Mouse (Mus musculus): Measurements from ENCODE around the gene Aplp2. TPM values are rescaled to one million over a fixed set of nuclear protein-coding genes. Genes with fewer than 3 reads are reported as not detected.

Aplp2 gene
- total and polyA plus RNA-seq, 2 experiments from 2014 or later: 444 to 466 TPM

DNA sequence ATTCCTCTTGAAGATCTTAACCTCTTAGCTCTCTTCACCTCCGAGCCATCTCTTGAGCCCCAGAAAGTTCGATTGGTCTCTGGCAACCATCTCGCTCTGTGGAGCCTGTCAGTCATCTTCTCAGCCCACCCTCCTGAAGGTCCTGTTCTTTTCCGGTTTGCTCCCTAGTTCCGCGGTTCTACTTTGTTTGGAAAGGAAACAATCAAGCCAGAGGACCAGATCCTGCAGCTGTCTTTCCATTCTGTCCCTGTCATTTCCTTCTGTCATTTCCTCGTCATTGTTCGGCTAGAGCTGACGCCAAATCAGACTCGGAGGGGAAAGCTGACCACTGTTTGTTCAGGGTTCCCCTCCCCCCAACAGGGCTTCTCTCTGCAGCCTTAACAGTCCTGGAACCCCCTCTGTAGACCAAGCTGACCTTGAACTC, 41.7 kb upstream of the Aplp2 start:
- DNase-seq (ENCODE audit: low spot score): no peak
- no peak overlapping the region for H3K4me3 ChIP-seq (ENCODE audit: low read length)
- TF ChIP-seq CTCF (IDR thresholded peaks at IDR 0.05; ENCODE audit: low read depth): no peak
- H3K36me3 ChIP-seq (ENCODE audit: insufficient read depth, low read length): no peaks in the 10 kb centered on the region
- ATAC-seq: no peak
- H3K4me2 ChIP-seq (ENCODE audit: low read depth, low read length): no peak overlapping the region
- no peaks in the 10 kb centered on the region for H3K27me3 ChIP-seq (ENCODE audit: insufficient read depth, low read length)
- no peak overlapping the region for H3K27ac ChIP-seq
- no peaks in the 10 kb centered on the region for H3K9me3 ChIP-seq (ENCODE audit: low read length)
- 61% methylated on average over 10 of the region's 10 CpGs for WGBS
- H3K4me1 ChIP-seq (ENCODE audit: insufficient read depth, low read length): no peaks in the 10 kb centered on the region
- no peak overlapping the region for H3K9ac ChIP-seq (replicated peaks; ENCODE audit: low read length)

DNA sequence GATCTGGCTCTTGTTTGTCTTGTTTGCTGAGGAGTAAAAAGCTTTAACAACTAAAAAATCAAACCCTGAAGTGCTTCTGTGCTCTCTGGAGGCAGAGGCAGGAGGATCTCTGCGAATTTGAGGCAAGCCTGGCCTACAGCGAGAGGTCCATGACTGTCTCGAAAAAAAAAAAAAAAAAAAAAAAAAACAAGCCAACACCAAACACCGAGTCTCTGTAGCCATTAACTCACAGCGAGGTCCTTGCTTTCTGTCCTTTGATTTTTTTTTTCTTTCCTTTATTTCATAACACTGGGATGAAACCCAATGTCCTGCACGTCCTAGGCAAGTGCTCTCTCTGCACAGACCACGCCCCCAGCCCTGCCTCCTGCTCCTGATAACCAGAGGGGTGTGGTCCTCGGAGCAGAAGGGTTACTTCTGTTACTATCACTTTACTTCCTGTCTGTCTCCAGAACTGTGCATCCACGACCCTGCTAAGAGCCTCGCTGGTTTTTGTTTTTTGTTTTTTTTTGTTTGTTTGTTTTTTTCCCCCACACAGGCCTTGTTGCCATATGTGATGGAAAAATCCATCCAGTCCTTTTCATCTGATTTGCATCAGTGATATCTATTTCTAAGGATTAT, 40.7 kb upstream of the Aplp2 start:
- no peak overlapping the region for H3K9ac ChIP-seq (replicated peaks; ENCODE audit: low read length)
- ATAC-seq (no peak), DNase-seq (ENCODE audit: low spot score) (no peak)
- no peaks in the 10 kb centered on the region for H3K27me3 ChIP-seq (ENCODE audit: insufficient read depth, low read length)
- no peaks in the 10 kb centered on the region for H3K4me1 ChIP-seq (ENCODE audit: insufficient read depth, low read length)
- H3K4me2 ChIP-seq (ENCODE audit: low read depth, low read length): no peak overlapping the region
- no peak overlapping the region for H3K27ac ChIP-seq
- no peak for TF ChIP-seq CTCF (IDR thresholded peaks at IDR 0.05; ENCODE audit: low read depth)
- no peak overlapping the region for H3K4me3 ChIP-seq (ENCODE audit: low read length)
- no peaks in the 10 kb centered on the region for H3K9me3 ChIP-seq (ENCODE audit: low read length)
- 85% methylated on average over 10 of the region's 10 CpGs for WGBS
- H3K36me3 ChIP-seq (ENCODE audit: insufficient read depth, low read length): no peaks in the 10 kb centered on the region

DNA sequence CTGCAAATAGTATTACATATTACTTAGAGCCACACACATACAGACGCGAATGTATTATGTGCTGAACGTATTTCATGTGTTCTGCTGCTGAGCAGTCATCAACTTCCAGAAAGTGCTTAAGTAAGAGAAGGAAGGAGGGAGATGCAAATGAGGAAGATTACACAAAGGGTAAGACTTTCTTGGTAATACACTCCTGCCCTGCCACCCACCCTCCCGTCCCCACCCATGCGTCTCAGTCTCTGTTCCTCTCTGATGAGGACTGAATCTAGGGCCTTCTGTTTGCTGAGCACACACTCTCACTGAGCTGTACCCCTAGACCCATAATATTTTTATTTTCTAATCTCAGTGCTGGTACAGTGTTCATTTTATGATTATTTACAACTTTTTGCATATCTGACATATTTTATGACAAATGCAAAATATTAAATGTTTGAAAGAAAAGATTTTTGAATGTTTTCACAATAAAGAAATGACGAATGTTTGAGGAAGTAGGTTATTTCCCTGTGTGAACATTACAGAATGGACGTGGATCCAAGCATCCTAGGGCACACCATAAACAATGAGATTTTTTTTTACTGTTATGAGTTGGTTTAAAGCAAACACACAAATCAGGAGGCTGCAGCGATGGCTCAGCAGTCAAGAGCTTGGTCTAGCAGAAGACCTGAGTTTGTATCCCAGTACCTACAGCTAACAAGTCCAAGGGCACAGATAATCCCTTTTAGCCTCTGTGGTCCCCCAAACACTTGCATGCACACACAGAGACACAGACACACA, 36.0 kb upstream of the Aplp2 start:
- no peak overlapping the region for H3K4me2 ChIP-seq (ENCODE audit: low read depth, low read length)
- no peaks in the 10 kb centered on the region for H3K9me3 ChIP-seq (ENCODE audit: low read length)
- H3K27me3 ChIP-seq (ENCODE audit: insufficient read depth, low read length): no peaks in the 10 kb centered on the region
- no peak overlapping the region for H3K27ac ChIP-seq
- H3K4me3 ChIP-seq (ENCODE audit: low read length): no peak overlapping the region
- DNase-seq (ENCODE audit: low spot score) (no peak), ATAC-seq (no peak)
- no peaks in the 10 kb centered on the region for H3K4me1 ChIP-seq (ENCODE audit: insufficient read depth, low read length)
- H3K9ac ChIP-seq (replicated peaks; ENCODE audit: low read length): no peak overlapping the region
- WGBS: 81% methylated on average over 8 of the region's 8 CpGs
- TF ChIP-seq CTCF (IDR thresholded peaks at IDR 0.05; ENCODE audit: low read depth): no peak
- H3K36me3 ChIP-seq (ENCODE audit: insufficient read depth, low read length): no peaks in the 10 kb centered on the region

DNA sequence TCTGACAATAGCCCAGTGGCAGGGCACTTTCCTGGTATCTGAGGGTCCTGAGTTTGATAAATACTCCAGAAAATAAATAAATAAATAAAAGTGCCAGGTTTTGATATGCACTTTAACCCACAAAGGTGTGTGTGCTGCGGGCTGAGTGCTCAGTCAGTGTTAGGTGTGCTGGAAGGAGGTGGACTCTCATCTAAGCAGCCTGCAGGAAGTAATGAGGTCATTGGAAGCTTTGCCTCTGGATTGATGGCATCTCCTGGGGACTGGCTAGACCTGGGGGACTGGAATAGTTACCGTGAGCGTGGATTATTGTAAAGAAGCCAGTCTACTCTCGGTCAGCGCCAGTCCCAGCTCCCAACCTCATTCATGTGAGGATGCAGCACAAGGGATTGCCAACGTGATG, 34.8 kb upstream of the Aplp2 start:
- no peak for TF ChIP-seq CTCF (IDR thresholded peaks at IDR 0.05; ENCODE audit: low read depth)
- no peak for ATAC-seq
- no peak overlapping the region for H3K9ac ChIP-seq (replicated peaks; ENCODE audit: low read length)
- no peak overlapping the region for H3K4me2 ChIP-seq (ENCODE audit: low read depth, low read length)
- H3K4me3 ChIP-seq (ENCODE audit: low read length): no peak overlapping the region
- no peaks in the 10 kb centered on the region for H3K4me1 ChIP-seq (ENCODE audit: insufficient read depth, low read length)
- no peak for DNase-seq (ENCODE audit: low spot score)
- WGBS: 56% methylated on average over 6 of the region's 6 CpGs
- no peaks in the 10 kb centered on the region for H3K36me3 ChIP-seq (ENCODE audit: insufficient read depth, low read length)
- no peaks in the 10 kb centered on the region for H3K9me3 ChIP-seq (ENCODE audit: low read length)
- H3K27me3 ChIP-seq (ENCODE audit: insufficient read depth, low read length): no peaks in the 10 kb centered on the region
- no peak overlapping the region for H3K27ac ChIP-seq

DNA sequence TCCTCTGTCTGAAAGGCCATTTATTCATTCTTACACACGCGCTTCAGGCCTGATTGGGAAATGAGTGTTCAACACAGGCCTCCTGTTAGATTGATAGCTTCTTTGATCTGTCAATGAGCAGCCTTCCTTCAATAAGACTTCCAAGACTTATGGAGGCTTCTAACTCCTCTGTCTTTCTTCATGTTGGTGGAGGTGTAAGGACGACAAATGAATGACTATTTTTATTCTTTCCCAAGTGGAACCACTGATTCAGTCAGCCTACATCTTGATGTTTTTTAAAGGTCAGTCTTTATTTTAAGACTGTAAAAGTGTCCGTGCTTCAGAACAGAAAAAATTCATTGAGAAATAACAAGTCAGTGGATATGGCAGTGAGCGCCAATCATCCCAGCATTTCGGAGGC, 33.4 kb upstream of the Aplp2 start:
- 90% methylated on average over 6 of the region's 6 CpGs for WGBS
- H3K27ac ChIP-seq: no peak overlapping the region
- no peak for TF ChIP-seq CTCF (IDR thresholded peaks at IDR 0.05; ENCODE audit: low read depth)
- no peaks in the 10 kb centered on the region for H3K27me3 ChIP-seq (ENCODE audit: insufficient read depth, low read length)
- H3K4me1 ChIP-seq (ENCODE audit: insufficient read depth, low read length): no peaks in the 10 kb centered on the region
- no peak overlapping the region for H3K4me3 ChIP-seq (ENCODE audit: low read length)
- no peaks in the 10 kb centered on the region for H3K9me3 ChIP-seq (ENCODE audit: low read length)
- no peak overlapping the region for H3K4me2 ChIP-seq (ENCODE audit: low read depth, low read length)
- DNase-seq (ENCODE audit: low spot score): no peak
- no peak for ATAC-seq
- no peaks in the 10 kb centered on the region for H3K36me3 ChIP-seq (ENCODE audit: insufficient read depth, low read length)
- no peak overlapping the region for H3K9ac ChIP-seq (replicated peaks; ENCODE audit: low read length)

DNA sequence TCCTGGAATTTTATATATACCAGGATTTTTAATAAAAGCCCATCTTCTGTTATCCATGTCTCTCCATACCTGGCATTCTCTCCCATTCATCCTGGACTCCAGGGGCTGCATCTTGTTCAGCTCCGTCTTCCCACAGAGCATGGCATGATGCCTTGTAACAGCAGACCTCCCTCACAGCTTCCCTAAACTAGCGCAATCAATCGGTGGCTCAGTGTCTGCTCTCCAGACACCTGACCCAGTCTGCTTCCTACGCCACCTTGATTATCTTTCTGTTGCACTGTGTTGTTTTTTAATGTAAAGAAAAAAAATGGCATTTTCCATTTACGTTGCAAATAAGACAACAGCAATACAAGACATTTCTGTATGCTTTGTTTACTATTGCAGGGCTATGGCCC, 32.3 kb upstream of the Aplp2 start:
- Histone ChIP-seq H3K9me3 (ENCODE audit: low read length) (no peaks in the 10 kb centered on the region), H3K4me2 (ENCODE audit: low read depth, low read length) (no peak overlapping the region)
- 53% methylated on average over 5 of the region's 5 CpGs for WGBS

More for the DNA sequence above, 32.3 kb upstream of the Aplp2 start:
- Histone ChIP-seq H3K27me3 (ENCODE audit: insufficient read depth, low read length) (no peaks in the 10 kb centered on the region), H3K36me3 (ENCODE audit: insufficient read depth, low read length) (no peaks in the 10 kb centered on the region), H3K4me1 (ENCODE audit: insufficient read depth, low read length) (no peaks in the 10 kb centered on the region), H3K4me3 (ENCODE audit: low read length) (no peak overlapping the region), H3K9ac (replicated peaks; ENCODE audit: low read length) (no peak overlapping the region), H3K27ac (no peak overlapping the region)
- TF ChIP-seq CTCF (IDR thresholded peaks at IDR 0.05; ENCODE audit: low read depth): no peak
- DNase-seq (ENCODE audit: low spot score): no peak
- ATAC-seq: no peak

Data from hindbrain, postnatal 0 days (tissue).